Mouse (Mus musculus) G1E (cell line): ENCODE data around the gene Sctr.

Source experiments
- CTCF ChIP-seq: IDR thresholded peaks from 2 replicates; pipeline ENCODE4 v1.5.1; 2012; ENCODE audit warnings: low read depth, low read length, inconsistent platforms, mixed read lengths
- GATA1 ChIP-seq: IDR thresholded peaks from 2 replicates; pipeline ENCODE4 v1.6.1; 2012; ENCODE audit warnings: borderline replicate concordance, low read length, inconsistent platforms, mixed read lengths
- GATA2 ChIP-seq: IDR thresholded peaks from 2 replicates; pipeline ENCODE4 v1.6.1; 2012; ENCODE audit warnings: low read depth, low read length, inconsistent platforms, borderline replicate concordance
- POLR2AphosphoS5 ChIP-seq: IDR thresholded peaks from 2 replicates; pipeline ENCODE4 v1.6.1; 2012; ENCODE audit warnings: low read depth, low read length, inconsistent platforms; ENCODE audit not compliant: insufficient replicate concordance
- TAL1 ChIP-seq: conservative IDR thresholded peaks from 2 replicates; pipeline ENCODE4 v1.6.1; 2012; ENCODE audit warnings: low read depth, low read length, inconsistent platforms, mixed read lengths

GRCm38 (mm10) chr1:120047325-120047724 is 40.6 kb downstream of the Sctr start:
- TF ChIP-seq CTCF (no peak), GATA1 (no peak), POLR2AphosphoS5 (no peak), TAL1 (no peak), GATA2 (no peak)
